Mouse (Mus musculus): Measurements from ENCODE around the gene Iltifb. TPM values are rescaled to one million over a fixed set of nuclear protein-coding genes. Genes with fewer than 3 reads are reported as not detected.
"Not testable (repeated sequence)": the region's sequence is repeated elsewhere in the genome, so short reads cannot be mapped to it uniquely, and the experiment has no call there.

Iltifb gene
- polyA plus RNA-seq, 1 experiment from 2014 or later, result not detected

DNA sequence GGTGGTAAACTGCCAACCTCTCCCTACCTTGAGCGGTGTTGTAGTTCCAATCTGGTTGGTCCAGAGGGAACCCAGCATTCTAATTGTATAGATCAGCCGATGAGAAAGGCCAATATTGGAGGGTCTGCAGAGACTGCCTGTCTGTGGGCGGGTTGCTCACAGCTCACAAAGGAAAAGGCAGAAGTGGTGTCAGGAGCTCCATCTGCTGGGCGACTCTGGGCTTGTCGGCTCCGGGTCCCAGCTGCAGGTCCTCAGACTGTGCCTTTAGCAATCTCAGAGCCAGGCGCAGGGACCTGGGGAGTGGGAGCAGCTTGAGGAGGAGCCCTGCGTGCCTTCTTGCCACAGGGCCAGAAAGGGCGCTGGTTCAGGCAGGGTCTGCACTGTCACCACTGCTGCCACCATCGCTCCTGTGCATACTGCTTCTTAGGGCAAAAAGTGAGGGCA, 44.0 kb downstream of the Iltifb start:
- H3K27ac ChIP-seq, result no peak overlapping the region
- H3K9me3 ChIP-seq (replicated peaks), result no peaks in the 10 kb centered on the region
- H3K9ac ChIP-seq, result no peak overlapping the region
- H3K4me2 ChIP-seq, result peak overlapping the region; percentile 45
- WGBS, result 22% methylated on average over 10 of the region's 10 CpGs
- no peak overlapping the region for H3K4me3 ChIP-seq (replicated peaks)
- ATAC-seq (replicated peaks; ENCODE audit: low FRiP score), result peak; percentile 66
- no peaks in the 10 kb centered on the region for H3K36me3 ChIP-seq
- peaks cover 3% of the 10 kb centered on the region for H3K4me1 ChIP-seq
- H3K27me3 ChIP-seq, result no peaks in the 10 kb centered on the region

DNA sequence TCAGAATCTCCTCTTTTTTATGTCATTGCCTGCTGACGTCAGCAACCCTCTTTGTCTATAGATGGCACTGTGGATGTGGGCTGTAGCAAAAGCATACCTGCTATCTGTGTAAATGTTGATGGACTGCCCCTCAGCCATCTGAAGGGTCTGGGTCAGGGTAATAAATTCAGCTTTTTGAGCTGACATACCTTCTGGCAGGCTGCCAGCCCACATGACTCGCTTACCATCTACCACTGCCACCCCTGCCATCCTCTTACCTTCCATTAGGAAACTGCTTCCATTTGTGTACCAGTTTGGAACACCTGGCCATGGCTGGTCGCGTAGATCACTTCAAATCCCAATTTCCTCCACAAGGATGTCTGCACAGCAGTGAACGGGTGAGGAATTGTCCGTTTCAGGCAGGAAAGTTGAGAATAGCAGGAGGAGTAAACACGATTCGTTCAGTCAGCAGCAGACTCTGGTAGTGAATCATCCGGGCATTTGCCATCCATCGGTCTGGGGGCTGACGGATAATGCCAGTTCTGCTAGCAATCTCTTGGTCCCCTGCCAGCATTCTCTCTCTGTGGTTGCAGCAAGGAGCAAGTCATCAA, 45.7 kb downstream of the Iltifb start:
- not testable (repeated sequence) for H3K27ac ChIP-seq; H3K4me1 ChIP-seq; H3K27me3 ChIP-seq; H3K4me3 ChIP-seq (replicated peaks); H3K4me2 ChIP-seq; ATAC-seq (replicated peaks; ENCODE audit: low FRiP score); H3K36me3 ChIP-seq; H3K9ac ChIP-seq; H3K9me3 ChIP-seq (replicated peaks)
- WGBS, result 63% methylated on average over 11 of the region's 11 CpGs

DNA sequence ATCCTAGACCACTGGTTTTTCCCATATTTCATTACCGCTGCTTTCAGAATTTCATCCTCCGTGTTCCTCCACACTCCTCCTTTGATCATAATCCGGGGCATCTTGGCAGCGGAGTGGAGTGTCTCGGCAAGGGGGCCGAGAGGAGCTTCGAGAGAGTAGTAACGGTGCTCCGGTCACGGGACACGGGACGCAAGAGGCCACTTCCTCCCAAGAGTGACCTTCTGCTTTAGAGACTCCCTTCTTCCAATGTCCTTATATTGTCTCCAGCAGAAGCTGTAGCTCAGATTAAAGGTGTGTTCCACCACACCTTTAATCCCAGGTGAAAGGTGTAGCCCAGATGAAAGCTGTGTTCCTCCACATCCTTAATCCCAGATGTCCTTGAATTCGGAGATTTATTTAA, 54.2 kb downstream of the Iltifb start, which contains the start of gene Gm32717:
TSS of gene Gm32717 (minus strand) at position 101 of the 400 bp plus-strand sequence.
- not testable (repeated sequence) for H3K36me3 ChIP-seq; H3K27me3 ChIP-seq; H3K4me2 ChIP-seq; H3K9me3 ChIP-seq (replicated peaks); H3K4me1 ChIP-seq; H3K9ac ChIP-seq; H3K27ac ChIP-seq; ATAC-seq (replicated peaks; ENCODE audit: low FRiP score); H3K4me3 ChIP-seq (replicated peaks)
- WGBS, result no CpG with 5 or more reads among the region's 13 CpGs

Other genes starting within 250 kb of the Iltifb start
- gene Mdm1, start 153.2 kb downstream of the Iltifb start, polyA plus RNA-seq (2015; fragmentation: Nextera tagmentation; extraction: Ambion mirVana), result 29.3 and 29.8 TPM in 2 replicates
- not detected in 2 replicates for gene Il22, start 90.1 kb downstream of the Iltifb start, polyA plus RNA-seq (2015; fragmentation: Nextera tagmentation; extraction: Ambion mirVana)
- gene Gm32717, start 54.3 kb downstream of the Iltifb start, polyA plus RNA-seq (2015; fragmentation: Nextera tagmentation; extraction: Ambion mirVana), result not detected in 2 replicates
- not detected in 2 replicates for gene Gm32802, start 36.4 kb downstream of the Iltifb start, polyA plus RNA-seq (2015; fragmentation: Nextera tagmentation; extraction: Ambion mirVana)
- gene Gm9040, start 31.9 kb upstream of the Iltifb start, polyA plus RNA-seq (2015; fragmentation: Nextera tagmentation; extraction: Ambion mirVana), result not detected in 2 replicates
- not detected in 2 replicates for gene Gm9044, start 37.4 kb upstream of the Iltifb start, polyA plus RNA-seq (2015; fragmentation: Nextera tagmentation; extraction: Ambion mirVana)
- gene Gm9045, start 42.8 kb upstream of the Iltifb start, polyA plus RNA-seq (2015; fragmentation: Nextera tagmentation; extraction: Ambion mirVana), result 0.08 and 0.10 TPM in 2 replicates
- not detected in 2 replicates for gene Gm9046, start 48.2 kb upstream of the Iltifb start, polyA plus RNA-seq (2015; fragmentation: Nextera tagmentation; extraction: Ambion mirVana)
- not detected in 2 replicates for gene Gm9048, start 53.6 kb upstream of the Iltifb start, polyA plus RNA-seq (2015; fragmentation: Nextera tagmentation; extraction: Ambion mirVana)
- gene Gm9049, start 59.1 kb upstream of the Iltifb start, polyA plus RNA-seq (2015; fragmentation: Nextera tagmentation; extraction: Ambion mirVana), result 0.08 and 0.10 TPM in 2 replicates
- not detected in 2 replicates for gene Ifng, start 146.0 kb upstream of the Iltifb start, polyA plus RNA-seq (2015; fragmentation: Nextera tagmentation; extraction: Ambion mirVana)